Mouse (Mus musculus) frontal cortex, adult 2 months (tissue): ENCODE results near the gene Ap3s2. TPM values are rescaled to one million over a fixed set of nuclear protein-coding genes. Genes with fewer than 3 reads are reported as not detected.

ENCODE experiments used
- DNase-seq, 2 experiments: peaks; one replicate each; pipeline ENCODE4 v3.0.0; 2022; ENCODE audit warnings: low spot score in 1 of 2; ENCODE audit errors: extremely low spot score in 1 of 2
- polyA plus RNA-seq: library from polyadenylated mRNA; depleted of rRNA; stranded (reverse); fragments of >200 nt; gene quantifications from 2 replicates; pipeline ENCODE4 v1.2.3, GENCODE M21; 2012; rRNA removed

The Ap3s2 gene
- 41.9 and 43.5 TPM in 2 replicates for polyA plus RNA-seq

DNA sequence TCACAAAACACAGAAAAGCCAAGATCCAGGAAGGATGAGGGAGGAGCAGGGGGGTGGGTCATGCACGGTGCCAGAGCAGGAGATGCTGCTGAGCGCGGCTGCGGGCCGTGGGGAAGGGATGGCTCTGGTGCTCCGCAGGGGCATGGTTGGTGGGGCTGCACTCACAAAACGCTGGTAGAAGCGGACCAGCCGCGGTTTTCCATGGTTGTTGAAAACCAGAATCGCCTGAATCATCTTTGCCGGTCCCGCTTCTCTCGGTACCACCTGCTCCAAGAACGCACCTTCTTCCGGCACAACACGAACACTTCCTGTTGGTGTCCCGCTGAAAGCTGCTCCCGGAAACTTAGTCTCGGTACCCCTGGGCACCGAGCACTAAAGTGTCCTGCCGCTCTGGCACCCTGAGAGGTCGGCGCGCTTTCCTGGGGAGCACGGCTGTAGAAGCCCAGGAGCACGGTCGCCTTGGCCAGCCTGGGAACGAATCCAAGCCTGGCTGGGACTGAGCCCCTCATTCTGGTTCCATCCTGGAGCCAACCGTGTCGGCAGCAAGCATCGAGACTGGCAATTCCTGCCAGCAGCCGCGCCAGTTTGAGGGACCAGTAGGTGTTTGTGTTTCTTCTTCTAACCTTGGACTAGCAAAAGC lies at the start of gene Ap3s2:
Gene Ap3s2, minus strand, starts transcription at position 306 of the 640 bp plus-strand sequence.
- peak; percentile 79 to 93 for DNase-seq

DNA sequence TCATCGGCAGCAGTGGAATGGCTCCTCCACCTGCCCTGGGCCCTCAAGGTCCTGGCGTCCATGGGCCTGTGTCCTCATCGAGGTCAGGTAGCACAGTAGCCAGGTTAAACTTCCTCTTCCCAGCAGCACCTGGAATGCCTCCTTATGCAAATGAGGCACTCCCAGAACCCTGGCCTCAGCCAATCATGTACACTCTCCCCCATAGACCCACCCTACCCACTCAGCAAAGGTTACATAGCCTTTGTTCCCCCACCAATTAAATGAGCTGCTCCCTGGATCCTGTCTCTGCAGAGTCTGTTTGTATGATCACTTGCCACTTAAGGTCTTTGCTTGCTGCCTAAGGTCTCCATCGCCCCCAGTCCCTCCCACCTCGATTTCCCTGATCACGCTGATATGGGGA lies 47.9 kb upstream of the Ap3s2 start:
- DNase-seq, result no peak

DNA sequence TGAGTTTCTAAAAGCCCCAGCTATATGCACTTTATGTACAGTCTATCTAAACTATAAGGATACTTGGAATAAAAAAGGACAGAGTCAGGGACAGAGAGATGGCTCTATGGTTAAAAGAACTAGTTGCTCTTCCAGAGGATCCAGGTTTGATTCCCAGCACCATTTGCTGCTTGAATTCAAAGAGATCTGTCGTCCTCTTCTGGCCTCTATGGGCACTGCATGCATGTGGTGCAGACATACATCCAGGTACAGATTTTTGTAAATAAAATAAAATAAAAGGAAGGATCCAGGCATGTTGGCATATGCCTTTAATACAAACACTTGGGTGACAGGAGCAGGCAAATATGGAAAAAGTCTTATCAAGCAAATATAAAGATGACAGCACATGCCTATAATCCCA lies 41.2 kb upstream of the Ap3s2 start:
- DNase-seq, result no peak

DNA sequence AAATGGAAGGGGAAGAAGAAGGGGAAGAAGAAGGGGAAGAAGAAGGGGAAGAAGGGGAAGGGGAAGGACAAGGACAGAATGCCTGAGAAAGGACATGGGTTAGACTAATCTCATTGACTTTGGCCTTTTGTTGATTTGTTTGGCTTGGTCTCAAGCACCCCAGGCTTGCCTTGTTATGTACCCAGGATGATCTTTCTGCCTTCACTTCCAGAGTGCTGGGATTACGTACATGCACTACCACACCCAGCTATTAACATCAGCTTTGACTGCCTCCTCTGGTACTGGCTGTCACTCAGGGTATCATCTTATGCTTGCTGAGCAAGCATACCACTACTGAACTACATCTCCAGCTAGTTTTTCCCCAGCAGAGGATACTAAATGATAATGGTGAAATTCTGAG lies 35.7 kb upstream of the Ap3s2 start:
- DNase-seq, result no peak

DNA sequence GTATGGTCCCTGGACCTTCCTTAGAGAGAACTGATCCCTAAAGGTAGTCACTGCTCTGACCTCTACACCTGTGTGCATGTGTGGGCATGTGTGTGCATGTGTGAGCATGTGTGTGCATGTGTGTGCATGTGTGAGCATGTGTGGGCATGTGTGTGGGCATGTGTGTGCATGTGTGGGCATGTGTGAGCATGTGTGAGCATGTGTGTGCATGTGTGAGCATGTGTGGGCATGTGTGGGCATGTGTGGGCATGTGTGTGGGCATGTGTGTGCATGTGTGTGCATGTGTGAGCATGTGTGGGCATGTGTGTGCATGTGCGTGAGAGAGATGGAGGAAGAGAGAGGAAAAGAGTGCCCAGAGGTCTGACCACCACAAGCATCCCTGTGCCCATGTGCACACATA lies 34.4 kb upstream of the Ap3s2 start:
- no peak for DNase-seq

DNA sequence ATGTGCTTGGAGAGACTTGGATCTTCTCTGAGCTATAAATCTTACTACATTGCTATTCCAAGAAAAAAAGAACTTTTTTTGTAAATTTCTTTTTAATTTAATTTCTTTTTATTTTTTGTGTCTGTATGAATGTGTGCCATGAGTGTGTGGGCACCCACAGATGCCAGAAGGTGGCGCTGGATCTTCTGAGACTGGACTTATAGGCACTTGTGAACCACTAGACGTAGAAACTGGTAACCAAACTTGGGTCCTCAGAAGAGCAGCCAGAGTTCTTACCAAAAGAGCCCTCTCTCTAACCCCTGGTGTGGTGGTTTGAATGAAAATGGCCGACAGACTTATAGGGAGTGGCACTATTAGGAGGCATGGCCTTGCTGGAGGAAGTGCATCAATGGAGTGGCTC lies 30.6 kb upstream of the Ap3s2 start:
- no peak for DNase-seq

DNA sequence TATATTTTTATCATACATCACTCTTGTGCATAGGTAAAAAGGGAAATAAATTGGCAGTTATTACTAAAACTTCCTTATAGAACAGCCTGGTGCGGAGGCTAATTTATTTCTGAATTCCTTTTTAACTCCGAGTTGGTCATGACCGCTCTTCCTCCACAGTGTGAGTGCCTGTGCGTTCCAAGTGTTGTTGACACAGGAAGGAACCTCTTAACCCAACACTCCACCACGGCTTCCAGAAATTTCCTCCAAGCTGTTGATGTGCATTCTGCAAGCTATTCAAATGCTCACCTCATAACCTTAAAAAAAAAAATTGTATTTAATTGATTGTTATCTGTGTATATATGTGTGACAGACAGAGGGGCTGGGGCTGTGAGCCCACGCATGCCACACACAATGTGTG lies 29.8 kb upstream of the Ap3s2 start:
- no peak for DNase-seq

DNA sequence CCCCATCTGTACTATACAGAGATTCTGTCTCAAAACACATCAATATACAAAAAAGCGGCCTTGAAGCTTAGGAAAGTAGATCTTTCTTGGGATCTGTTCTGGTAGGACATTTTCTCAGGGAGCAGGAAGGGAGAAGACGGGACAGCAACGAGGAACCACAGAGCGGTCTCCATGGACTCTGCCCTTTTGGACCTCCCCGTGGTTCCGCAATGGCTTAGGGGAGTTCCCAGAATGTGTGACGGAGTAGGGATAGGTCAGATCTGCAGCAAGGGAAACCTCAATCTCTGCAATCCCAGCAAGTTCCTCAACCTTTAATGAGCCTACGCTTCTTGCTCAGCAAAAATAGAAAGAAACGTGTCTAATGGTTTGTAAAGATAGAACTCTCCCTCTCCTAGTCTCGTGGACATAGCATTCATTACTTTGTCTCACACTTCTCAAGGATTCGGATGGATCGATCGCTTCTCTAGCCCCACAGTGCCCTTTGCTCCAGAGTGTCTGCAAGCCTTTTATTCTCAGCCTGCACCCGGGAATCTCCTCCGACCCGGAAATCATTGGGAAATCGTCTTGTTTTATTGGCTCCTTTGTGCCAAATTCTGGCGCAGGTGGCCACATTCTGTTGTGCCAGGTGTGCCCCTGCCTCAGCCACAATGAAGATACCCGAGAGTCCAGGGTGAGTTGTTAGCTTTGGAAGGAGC lies 15.2 kb upstream of the Ap3s2 start:
- DNase-seq, result peak in 1 of 2 experiments; percentile 34

DNA sequence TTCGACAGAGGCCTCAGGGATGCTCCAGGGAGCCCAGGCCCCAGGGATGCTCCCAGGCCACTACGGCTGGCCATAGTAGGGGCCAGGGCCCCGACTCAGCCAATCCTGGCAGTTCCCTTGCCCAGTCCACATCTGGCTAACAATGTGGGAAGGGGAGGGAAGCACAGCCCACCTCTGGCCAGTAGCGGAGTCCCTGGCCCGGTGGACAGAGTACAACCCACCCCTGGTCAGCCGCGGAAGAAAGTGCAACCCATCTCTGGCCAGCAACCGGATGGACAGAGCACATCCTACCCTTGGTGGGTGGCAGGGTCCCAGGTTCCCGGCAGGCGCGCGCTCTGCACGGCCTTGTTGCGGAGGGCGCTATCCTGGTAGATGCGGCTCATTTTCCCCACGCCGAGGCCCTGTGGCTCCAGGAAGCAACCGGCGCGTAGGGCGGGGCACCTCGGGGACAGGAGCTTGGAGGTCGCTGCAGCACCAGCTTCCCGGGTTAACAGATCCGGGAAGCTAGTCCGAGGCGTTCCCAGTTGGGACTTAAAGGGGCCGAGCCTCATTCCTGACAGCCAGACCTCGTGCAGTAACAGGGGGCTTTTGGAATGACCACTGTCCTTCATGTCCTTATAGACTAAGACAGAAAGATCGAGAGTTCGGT lies 14.5 kb upstream of the Ap3s2 start, which contains the start of gene Arpin:
Gene Arpin, minus strand, starts transcription at position 498 of the 649 bp plus-strand sequence.
- peak in 1 of 2 experiments; percentile 53 for DNase-seq

DNA sequence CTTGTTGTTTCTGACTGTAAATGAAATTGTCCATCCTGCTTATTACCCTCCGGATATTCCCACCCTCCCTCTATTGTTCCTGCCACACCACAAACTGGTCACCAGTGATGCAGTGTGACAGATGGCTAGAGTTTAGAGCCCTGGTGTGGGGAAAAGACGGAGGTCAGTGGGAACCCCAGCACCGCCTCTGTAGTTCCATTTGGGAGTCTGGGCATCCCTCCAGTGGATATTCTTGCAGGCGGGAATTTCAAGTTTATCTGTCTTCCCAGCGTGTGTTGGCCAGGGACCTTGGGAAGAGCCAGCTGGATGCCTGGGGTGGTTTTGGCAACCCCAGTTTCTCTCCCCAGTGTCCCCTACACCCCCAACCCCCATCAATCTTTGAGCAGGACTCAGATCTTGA lies 14.0 kb upstream of the Ap3s2 start:
- peak in 1 of 2 experiments; percentile 37 for DNase-seq

DNA sequence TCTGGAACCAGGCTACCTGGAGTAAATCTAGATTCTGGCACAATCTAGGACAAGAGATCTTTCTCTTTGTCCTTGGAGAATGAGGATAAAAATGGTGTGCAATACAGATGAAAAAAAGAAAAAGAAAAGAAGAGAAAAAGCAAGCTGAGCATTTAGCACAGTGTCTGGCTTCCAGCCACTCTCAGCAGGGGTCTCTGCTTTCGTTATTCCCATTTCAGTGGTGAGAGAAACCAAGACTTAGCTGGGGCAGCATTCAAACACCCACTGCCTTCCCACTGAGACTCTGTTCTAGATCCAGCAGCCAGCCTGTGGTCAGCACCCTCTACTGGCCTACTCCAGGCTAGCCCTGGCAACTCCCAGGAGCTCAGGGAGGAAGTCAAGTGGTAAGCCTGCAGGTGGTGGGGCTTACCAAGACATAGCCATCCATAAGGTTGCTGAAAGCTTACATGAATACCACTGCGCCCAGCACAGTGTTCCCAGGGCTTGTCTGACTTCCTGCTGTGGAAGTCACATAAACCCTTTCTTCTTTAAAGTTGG lies 8.1 kb upstream of the Ap3s2 start:
- no peak for DNase-seq

DNA sequence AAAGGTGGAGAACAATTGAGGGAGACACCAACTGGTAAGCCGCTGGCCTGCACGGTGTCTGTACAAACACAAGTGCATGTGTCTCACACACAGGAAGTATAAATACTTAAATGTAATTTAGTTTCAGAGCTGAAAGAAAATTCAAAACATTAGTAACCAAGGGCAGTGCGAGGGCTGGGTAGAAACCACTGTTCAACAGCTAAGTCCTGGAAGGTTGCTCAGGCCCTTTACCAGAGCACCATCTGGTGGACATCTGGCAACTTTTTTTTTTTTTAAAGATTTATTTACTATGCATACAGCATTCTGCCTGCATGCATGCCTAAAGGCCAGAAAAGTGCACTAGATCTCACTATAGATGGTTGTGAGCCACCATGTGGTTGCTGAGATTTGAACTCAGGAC lies 5.9 kb downstream of the Ap3s2 start:
- DNase-seq, result peak in 1 of 2 experiments; percentile 32

DNA sequence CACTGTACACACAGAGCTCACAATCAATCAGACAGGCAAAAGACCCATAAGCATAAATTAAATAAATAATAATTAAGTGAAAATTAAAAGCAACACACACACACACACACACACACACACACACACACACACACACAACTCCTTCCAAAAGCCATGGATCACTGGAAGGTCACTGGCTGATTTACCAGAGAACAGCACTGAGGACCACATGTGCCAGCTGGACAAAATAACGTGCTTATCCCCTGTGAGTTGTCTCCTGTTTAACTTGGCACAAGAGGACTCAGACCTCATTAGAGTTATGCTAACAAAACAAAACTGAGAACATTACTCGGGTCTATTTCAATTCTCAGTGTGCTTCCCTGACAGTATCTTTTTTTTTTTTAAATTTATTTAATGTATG lies 13.1 kb downstream of the Ap3s2 start:
- DNase-seq, result no peak

DNA sequence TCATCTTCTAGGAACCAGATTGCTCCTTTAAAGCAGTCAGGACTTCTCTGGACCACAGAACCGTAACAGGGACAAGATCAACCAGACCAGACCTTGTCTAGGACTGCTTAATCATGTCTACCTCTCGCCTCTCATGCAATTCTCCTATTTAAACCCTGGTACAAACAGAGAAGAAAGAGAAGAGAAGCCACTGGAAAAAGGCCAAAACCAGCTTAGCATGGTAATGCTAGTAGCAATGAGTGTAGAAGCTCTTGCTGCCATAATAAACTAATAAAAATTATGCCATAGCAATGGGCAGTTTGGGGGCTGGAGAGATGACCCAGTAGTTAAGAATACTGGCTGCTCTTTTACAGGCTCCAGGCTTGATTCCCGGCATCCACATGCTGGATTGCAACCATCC lies 13.5 kb downstream of the Ap3s2 start:
- DNase-seq, result no peak

DNA sequence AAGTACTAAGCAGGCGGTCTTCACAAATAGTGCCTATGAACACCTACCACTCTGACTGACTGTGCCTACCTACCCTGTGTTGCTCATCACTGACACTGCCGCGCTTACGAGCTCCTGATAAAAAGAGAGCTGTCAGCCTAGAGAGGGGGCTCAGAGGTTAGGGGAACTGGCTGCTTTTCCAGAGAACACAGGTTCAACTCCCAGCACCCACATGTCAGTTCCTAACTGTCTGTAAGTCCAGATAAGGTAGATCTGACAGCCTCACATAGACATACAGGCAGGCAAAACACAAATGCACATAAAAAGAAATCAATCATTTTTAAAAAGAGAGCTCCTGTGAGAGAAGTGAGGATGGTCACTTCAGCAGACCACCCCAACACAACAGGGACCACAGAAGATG lies 15.3 kb downstream of the Ap3s2 start:
- no peak for DNase-seq

DNA sequence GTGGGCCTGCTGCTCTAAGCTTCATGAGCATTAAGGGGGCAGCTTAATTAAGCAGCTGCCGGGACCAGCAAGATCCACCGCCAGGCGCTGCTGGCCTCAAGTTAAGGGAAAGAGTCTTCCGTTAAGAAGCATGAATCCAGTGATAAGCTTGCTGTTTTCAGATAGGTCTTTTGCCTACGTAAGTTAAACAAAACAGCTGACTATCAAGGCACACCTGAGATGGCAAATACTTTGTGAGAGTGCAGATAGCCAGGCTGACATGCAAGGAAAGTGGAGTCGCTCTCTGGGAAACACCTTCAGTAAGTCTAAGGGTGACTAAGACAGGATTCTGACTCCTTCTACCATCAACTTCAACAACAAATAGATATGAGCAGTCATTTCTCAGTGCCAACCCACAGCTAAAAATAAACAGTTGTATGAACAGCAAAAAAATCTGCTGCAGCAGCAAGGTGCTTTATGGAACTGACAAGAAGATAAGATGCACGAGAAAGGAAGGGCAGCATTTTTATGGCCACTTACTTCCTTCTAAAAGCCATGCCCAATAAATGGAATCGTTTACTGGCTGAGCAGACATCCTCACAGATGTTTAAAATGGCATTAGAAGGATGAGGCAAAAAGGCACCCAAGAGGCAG lies 17.2 kb downstream of the Ap3s2 start:
- DNase-seq, result no peak

DNA sequence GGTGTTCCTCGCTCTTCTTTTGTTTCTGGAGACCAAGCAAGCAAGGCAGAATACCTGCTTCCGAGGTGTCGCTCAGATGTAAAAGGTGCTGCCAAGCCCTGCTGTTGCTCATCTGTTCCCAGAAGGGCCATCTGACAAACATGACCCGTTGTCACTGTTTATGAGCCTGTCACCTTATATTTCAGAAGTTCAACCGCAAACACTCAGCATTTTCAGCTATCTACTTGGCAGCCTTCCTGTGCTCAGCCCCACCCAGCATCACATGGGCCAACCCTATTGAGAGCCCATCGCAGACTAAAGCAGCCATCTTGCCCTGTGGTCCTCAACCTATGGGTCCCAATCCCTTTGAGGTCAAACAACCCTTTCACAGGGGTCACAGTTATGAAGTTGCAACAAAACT lies 19.7 kb downstream of the Ap3s2 start:
- no peak for DNase-seq

DNA sequence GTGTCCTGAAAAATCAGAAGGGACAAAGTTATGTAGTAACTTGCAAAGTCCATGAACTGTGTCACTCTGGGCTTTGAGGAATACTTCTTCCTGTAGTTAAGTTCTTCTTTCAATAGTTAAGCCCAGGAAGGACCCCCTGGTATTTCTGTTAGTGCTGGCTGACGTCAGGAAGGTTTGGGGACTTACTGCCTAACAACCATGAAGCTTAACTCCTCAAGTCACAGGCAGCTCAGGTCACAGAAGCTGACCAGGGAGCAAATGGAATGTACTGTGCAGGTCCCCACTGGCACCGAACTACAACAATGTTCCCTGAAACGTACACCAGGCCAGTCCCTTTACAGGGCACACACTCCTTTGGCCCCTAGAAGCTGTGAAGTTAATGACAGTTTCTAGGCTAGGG lies 25.2 kb downstream of the Ap3s2 start:
- DNase-seq, result no peak

DNA sequence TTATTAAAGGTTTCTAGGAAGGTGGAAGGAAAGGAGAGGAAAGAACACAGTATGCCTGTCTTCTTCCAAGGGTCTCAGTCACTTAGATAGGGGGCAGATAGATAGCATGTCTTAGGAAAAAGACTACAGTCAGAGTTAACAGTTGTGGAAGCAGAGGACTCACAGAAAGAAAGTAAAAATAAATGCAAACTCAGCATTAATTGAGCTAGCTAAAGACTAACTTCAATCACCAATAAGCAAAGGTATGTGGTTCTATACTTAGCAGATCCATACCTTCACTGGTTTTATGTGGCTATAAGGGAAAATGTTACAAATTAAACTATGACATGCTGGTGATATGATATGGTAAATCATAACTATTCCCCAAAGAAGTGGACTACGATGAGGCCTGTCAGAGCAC lies 25.7 kb downstream of the Ap3s2 start:
- DNase-seq, result no peak

DNA sequence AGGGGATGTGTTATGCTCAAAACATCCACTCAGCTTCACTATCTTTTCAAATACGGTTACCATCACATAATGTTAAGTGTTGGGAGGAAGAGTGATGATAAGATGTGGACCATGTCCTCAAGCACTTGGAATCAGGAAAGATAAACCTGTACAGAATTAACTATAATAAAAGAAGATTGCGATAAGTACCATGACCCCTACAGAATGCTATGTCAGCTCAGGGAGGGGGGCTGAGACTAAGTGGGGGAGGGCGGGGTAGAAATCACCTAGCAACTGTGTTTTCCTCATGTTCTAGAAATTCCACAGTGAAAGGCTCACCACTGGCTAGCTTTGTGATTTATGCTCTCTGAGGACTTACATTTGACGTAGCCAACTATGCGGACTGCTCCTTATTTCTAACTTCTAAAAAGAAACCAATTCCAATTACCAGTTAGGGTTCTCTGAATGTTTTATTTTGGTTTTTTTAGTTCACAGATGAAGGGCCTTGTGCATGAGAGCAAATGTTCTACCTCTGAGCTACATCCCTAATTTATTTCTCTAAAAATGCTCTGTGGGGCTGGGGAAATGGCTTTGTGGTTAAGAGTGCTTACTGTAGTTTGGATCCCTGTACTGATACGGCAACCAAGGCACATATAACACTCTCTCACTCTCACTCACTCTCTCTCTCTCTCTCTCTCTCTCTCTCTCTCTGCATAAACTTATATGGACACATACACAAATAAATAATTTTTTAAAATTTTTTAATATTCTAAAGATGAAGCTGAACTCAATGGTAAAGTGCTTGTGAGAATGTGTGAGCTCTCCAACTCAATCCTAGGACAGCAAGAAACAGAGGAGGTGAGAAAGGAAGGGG lies 27.6 kb downstream of the Ap3s2 start:
- DNase-seq, result no peak
